Mouse (Mus musculus) erythroid progenitor cell, adult 5-6 weeks (primary cell): ENCODE data around the gene Bcl2l10. TPM values are rescaled to one million over a fixed set of nuclear protein-coding genes. Genes with fewer than 3 reads are reported as not detected.

Experiments used
- ATAC-seq: replicated peaks from 2 replicates; pipeline ENCODE4 v1.8.0; 2016; ENCODE audit warnings: moderate number of reproducible peaks, mild to moderate bottlenecking, moderate TSS enrichment, inconsistent platforms; ENCODE audit not compliant: poor library complexity, low FRiP score, severe bottlenecking
- total RNA-seq, 2 experiments: library from RNA; stranded (forward) in 1 of 2; stranded (reverse) in 1 of 2; fragments of 150-400 nt in 1 of 2; fragments of 186-747, 209-891 nt in 1 of 2; gene quantifications; 2 replicates each; pipeline versions ENCODE4 v1.2.3 to v1.2.4; 2015 to 2017; ENCODE audit warnings: low replicate concordance in 2 of 2

The Bcl2l10 gene
- total RNA-seq, 2 experiments from 2014 or later = not detected

DNA sequence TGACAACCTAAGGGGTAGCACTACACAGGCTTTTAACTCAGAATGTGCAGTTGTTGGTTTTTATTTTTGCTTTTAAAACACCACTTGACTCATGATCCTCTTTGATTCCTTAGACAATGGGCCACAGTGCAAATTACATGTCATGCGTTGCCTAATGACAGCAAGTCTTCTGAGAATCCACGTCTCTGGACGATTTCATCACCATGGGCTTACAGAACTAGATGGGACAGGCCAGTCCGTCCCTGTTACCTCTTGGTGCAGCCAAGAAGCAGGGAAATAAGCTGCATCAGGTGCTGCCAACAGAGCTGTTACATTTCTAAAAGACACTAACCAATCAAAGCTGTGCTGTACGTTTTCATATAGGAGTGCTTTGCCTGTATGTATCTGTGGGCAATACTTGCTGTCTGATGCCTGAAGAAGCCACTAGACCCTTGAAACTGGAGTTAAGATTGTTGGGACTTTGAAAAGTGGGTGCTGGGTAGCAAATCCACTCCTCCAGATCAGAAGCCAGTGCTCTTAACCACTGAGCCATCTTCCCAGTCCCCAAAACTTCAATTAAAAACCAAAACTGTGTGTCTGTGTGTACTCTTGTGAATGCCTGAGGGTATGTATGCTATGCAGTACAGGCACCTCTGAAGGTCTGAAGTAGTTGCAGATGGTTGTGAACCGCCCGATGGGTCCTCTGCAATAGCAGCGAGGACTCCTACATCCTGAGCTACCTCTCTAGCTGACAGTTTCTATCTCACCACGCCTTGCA lies 37.8 kb downstream of the Bcl2l10 start:
- no peak for ATAC-seq

DNA sequence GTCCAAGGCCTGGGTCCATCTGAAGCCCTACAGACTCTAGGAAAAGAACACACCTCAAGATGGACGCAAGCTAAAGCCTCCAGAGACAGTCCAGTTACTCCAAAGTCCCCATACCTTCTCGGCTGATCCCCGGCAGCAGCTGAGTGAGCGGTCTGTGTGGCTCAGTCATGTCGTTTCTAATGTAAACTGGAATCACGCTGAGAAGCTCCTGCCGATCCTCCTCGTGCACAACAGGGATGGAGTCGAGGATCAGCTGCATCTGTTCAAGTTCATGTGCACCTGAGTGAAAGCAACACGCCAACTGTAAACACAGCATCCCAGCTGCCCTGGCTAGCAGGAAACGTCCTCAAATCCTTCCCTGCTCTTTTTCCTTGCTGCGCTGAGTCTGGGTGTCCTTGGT lies 45.7 kb downstream of the Bcl2l10 start:
- ATAC-seq = no peak

- ATAC-seq = no peak
Measured at GRCm38 (mm10) chr9:75395971-75396370, 48.4 kb downstream of the Bcl2l10 start.

DNA sequence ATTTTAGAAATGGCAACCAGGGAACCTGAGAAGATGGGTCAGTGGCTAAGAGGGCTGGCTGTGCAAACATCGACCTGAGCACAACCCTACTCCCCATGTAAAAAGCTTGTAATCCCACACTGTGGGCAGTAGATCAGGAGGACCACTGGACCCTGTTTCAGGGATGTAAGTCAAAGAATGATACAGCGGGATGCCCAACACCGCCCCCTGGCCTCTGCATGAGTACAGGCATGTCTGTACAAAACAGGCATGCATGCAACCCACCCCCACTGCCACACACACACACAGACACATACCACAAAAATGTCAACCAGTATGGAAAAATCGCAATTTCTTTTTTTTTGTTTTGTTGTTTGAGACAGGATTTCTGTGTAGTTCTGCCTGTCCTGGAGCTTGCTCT lies 51.5 kb downstream of the Bcl2l10 start:
- no peak for ATAC-seq

DNA sequence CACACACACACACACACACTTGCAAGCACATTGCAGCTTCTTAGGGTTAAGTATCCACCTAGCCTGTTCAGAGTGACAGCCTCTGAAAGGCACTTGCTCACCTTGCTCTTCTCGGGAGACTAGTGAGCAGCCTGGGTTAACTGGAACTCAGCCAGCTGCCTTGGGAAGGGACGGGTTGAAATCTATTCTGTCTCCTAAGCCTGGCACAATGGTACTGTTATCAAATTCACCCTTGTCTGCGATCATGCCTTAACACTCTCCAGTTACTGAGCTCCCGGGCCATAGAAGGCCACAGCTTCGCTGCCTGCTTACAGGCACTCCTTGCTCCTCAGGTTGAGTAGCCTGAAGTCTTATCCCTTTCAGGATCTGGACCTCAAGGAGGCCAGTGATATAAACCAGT lies 53.1 kb downstream of the Bcl2l10 start:
- no peak for ATAC-seq

Other genes starting within 250 kb of the Bcl2l10 start
- gene Myo5c, start 115.7 kb upstream of the Bcl2l10 start, total RNA-seq (2015; ENCODE audit: low replicate concordance) = not detected in 2 replicates
- gene Myo5c, start 115.7 kb upstream of the Bcl2l10 start, total RNA-seq (2017; ENCODE audit: low replicate concordance) = not detected in 2 replicates
- gene Gnb5, start 41.5 kb upstream of the Bcl2l10 start, total RNA-seq (2015; ENCODE audit: low replicate concordance) = not detected in 2 replicates
- gene Gnb5, start 41.5 kb upstream of the Bcl2l10 start, total RNA-seq (2017; ENCODE audit: low replicate concordance) = 1.5 TPM in 1 of 2 replicates, not detected in the other
- 7.1 and 8.3 TPM in 2 replicates for gene Mapk6, start 62.2 kb downstream of the Bcl2l10 start, total RNA-seq (2015; ENCODE audit: low replicate concordance)
- 4.1 and 6.8 TPM in 2 replicates for gene Mapk6, start 62.2 kb downstream of the Bcl2l10 start, total RNA-seq (2017; ENCODE audit: low replicate concordance)
- 4.6 and 7.9 TPM in 2 replicates for gene Leo1, start 93.8 kb downstream of the Bcl2l10 start, total RNA-seq (2015; ENCODE audit: low replicate concordance)
- 9.8 and 17.5 TPM in 2 replicates for gene Leo1, start 93.8 kb downstream of the Bcl2l10 start, total RNA-seq (2017; ENCODE audit: low replicate concordance)
- gene Tmod3, start 211.9 kb downstream of the Bcl2l10 start, total RNA-seq (2015; ENCODE audit: low replicate concordance) = 10.9 and 16.2 TPM in 2 replicates
- gene Tmod3, start 211.9 kb downstream of the Bcl2l10 start, total RNA-seq (2017; ENCODE audit: low replicate concordance) = 16.9 and 42.4 TPM in 2 replicates